Mouse (Mus musculus) testis, adult 2 months (tissue): Measurements from ENCODE around the gene Carnmt1.

Experiments used
- CTCF ChIP-seq: fragments of 200-500 bp; IDR thresholded peaks from 2 replicates; pipeline ENCODE4 v1.5.1; 2012; ENCODE audit warnings: low read depth, mild to moderate bottlenecking, inconsistent platforms, low read length, moderate library complexity; ENCODE audit not compliant: control insufficient read depth, insufficient read depth, insufficient replicate concordance
- POLR2A ChIP-seq: fragments of 200-500 bp; IDR thresholded peaks from 2 replicates; pipeline ENCODE4 v1.6.1; 2012; ENCODE audit warnings: low read depth, mild to moderate bottlenecking, inconsistent platforms, low read length, moderate library complexity; ENCODE audit not compliant: control insufficient read depth

GRCm38 (mm10) chr19:18648558-18648945 lies 22.0 kb upstream of the Carnmt1 start:
- TF ChIP-seq CTCF (no peak), POLR2A (no peak)
